Mouse (Mus musculus): Measurements from ENCODE around the gene Tppp3. TPM values are rescaled to one million over a fixed set of nuclear protein-coding genes. Genes with fewer than 3 reads are reported as not detected.

The Tppp3 gene
- polyA plus RNA-seq, 1 experiment from 2014 or later, result 3.2 TPM

DNA sequence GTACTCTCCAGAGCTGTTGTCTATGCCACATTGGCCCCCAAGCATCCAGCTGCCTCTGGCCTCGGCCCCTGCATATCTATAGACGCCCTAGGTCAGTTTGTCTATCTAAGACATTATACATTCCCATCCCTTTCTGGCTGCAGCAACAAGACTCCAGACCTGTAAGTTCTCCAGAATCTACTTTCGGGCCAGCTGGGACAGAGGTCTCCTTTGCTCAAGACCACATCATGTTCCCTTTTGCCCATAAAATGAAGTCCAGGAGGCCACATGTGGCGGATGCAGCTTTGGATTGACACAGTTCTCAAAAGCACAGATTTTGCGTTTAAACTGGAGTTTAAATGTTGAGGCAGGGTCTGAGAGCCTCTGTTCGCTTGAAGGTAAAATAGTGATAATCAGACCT, 42.9 kb upstream of the Tppp3 start:
- peaks cover 25% of the 10 kb centered on the region for H3K4me1 ChIP-seq (replicated peaks; ENCODE audit: control insufficient read depth, insufficient read depth, low read length)
- WGBS, result 77% methylated on average over 6 of the region's 6 CpGs
- H3K4me3 ChIP-seq (ENCODE audit: low read depth, low read length), result no peak overlapping the region
- no peak overlapping the region for H3K27ac ChIP-seq (ENCODE audit: low read depth, low read length)
- H3K9me3 ChIP-seq (ENCODE audit: control insufficient read depth, low read length), result no peaks in the 10 kb centered on the region
- no peak overlapping the region for H3K9ac ChIP-seq (ENCODE audit: low read depth, low read length)
- no peak overlapping the region for H3K4me2 ChIP-seq
- ATAC-seq (replicated peaks; ENCODE audit: low FRiP score) (no peak), DNase-seq (ENCODE audit: low spot score) (no peak)
- H3K36me3 ChIP-seq (ENCODE audit: control insufficient read depth, insufficient read depth, low read length), result no peaks in the 10 kb centered on the region
- peaks cover 29% of the 10 kb centered on the region for H3K27me3 ChIP-seq (replicated peaks; ENCODE audit: control insufficient read depth, insufficient read depth, low read length)

DNA sequence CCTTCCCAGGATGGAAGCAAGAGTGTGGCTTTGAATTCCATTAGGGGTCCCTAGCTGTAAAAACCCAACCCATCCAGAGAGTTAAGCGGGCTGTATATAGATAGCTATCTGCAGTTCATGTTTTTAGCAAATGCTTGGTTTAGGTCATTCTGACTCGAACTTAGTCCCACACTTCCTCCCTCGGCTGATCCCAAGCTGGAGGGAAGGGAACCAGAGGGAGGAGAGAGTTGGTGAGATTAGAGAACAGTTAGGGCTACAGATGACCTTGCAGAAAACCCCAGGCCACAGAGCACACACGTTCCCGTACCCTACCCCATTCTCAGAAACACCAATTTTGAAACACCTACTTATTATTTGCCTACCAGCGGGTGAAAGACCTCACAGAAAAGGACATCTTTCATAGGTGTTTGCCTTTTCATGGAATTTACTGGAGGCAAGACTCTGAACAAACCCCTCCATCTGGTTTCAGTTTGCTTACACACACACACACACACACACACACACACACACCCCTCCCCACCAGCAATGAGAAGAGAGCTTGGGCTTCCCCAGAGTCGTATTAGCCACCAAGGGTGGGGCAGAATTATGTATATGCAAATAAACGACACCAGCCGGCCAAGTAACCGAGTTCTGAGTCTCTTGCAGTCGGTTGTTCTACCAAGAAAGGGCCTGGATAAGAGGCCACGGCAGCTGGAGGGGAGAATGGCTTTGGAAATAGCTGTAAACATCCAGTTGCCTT, 38.8 kb upstream of the Tppp3 start:
- H3K4me3 ChIP-seq (ENCODE audit: low read depth, low read length), result no peak overlapping the region
- H3K36me3 ChIP-seq (ENCODE audit: control insufficient read depth, insufficient read depth, low read length), result no peaks in the 10 kb centered on the region
- 31% methylated on average over 12 of the region's 12 CpGs for WGBS
- H3K4me2 ChIP-seq, result no peak overlapping the region
- ATAC-seq (replicated peaks; ENCODE audit: low FRiP score), result no peak
- peaks cover 8% of the 10 kb centered on the region for H3K4me1 ChIP-seq (replicated peaks; ENCODE audit: control insufficient read depth, insufficient read depth, low read length)
- no peaks in the 10 kb centered on the region for H3K9me3 ChIP-seq (ENCODE audit: control insufficient read depth, low read length)
- no peak for DNase-seq (ENCODE audit: low spot score)
- no peak overlapping the region for H3K9ac ChIP-seq (ENCODE audit: low read depth, low read length)
- H3K27ac ChIP-seq (ENCODE audit: low read depth, low read length), result no peak overlapping the region
- no peaks in the 10 kb centered on the region; the same call in none of the 2 replicates for H3K27me3 ChIP-seq (replicated peaks; ENCODE audit: control insufficient read depth, insufficient read depth, low read length)

DNA sequence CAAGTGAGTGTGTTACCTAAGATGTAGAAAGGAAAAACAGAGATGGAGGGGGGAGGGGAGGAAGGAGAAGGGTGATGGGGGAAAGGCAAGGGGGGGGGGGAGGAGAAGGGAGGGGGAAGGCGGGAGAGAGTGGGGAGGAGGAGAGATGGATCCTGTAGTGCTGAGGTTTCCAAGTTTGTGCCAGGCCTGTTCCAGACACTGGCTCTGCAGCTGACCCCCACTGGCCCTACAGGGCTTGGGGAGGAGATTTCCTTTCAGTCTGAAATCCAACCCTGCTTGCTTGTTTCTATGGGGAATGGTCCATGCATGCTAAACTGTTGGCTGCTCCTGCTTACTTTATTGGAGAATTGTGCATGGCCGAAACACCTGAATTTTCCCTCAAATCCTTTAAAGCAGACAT, 37.4 kb upstream of the Tppp3 start:
- no peak for ATAC-seq (replicated peaks; ENCODE audit: low FRiP score)
- Histone ChIP-seq H3K36me3 (ENCODE audit: control insufficient read depth, insufficient read depth, low read length) (no peaks in the 10 kb centered on the region), H3K27ac (ENCODE audit: low read depth, low read length) (no peak overlapping the region), H3K4me3 (ENCODE audit: low read depth, low read length) (no peak overlapping the region), H3K9ac (ENCODE audit: low read depth, low read length) (no peak overlapping the region), H3K4me2 (no peak overlapping the region), H3K9me3 (ENCODE audit: control insufficient read depth, low read length) (no peaks in the 10 kb centered on the region), H3K27me3 (replicated peaks; ENCODE audit: control insufficient read depth, insufficient read depth, low read length) (no peaks in the 10 kb centered on the region), H3K4me1 (replicated peaks; ENCODE audit: control insufficient read depth, insufficient read depth, low read length) (peaks cover 8% of the 10 kb centered on the region)
- DNase-seq (ENCODE audit: low spot score), result no peak
- 88% methylated on average over 2 of the region's 2 CpGs for WGBS

DNA sequence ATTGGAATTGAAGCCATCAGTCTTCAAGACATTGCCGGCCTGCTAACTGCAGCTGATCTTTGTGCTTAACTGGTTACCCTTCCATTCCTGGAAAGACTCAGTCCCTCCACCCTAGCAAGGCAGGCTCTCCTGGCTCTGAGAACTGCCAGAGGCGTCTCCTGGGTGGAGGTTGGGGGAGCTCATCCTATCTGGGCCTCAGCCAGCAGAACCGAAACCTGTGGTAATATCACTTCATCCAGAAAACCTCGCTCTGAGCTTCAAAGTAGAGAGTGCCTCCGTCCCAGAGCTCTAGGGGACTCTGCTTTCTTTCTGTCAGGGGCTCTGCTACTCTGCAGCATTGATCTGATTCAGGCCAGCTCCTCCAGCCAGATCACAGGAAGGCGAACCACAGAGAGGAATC, 35.7 kb upstream of the Tppp3 start:
- no peak for DNase-seq (ENCODE audit: low spot score)
- no peaks in the 10 kb centered on the region for H3K9me3 ChIP-seq (ENCODE audit: control insufficient read depth, low read length)
- no peak for ATAC-seq (replicated peaks; ENCODE audit: low FRiP score)
- no peak overlapping the region for H3K9ac ChIP-seq (ENCODE audit: low read depth, low read length)
- H3K27ac ChIP-seq (ENCODE audit: low read depth, low read length), result no peak overlapping the region
- no peak overlapping the region for H3K4me2 ChIP-seq
- H3K4me1 ChIP-seq (replicated peaks; ENCODE audit: control insufficient read depth, insufficient read depth, low read length), result peaks cover 8% of the 10 kb centered on the region
- 60% methylated on average over 6 of the region's 6 CpGs for WGBS
- H3K27me3 ChIP-seq (replicated peaks; ENCODE audit: control insufficient read depth, insufficient read depth, low read length), result no peaks in the 10 kb centered on the region
- no peak overlapping the region for H3K4me3 ChIP-seq (ENCODE audit: low read depth, low read length)
- no peaks in the 10 kb centered on the region for H3K36me3 ChIP-seq (ENCODE audit: control insufficient read depth, insufficient read depth, low read length)

DNA sequence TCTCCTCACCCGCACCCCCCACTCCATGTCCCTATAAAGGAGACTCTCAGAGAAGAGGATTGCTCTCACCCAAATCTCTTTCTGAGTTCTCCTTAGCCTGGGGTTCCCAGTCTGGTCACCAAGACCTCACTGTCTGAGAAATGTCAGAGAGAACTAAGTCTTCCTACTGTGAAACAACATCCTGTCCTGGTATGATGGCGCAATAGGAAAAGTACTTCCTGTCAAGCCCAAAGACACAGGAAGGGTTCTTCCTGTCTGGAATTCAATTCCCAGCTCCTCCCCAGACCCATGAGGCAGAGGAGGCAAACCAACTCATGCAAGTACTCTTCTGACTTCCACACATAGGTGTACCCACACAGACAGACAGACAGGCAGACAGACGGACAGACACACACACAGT, 33.3 kb upstream of the Tppp3 start:
- DNase-seq (ENCODE audit: low spot score) (no peak), ATAC-seq (replicated peaks; ENCODE audit: low FRiP score) (no peak)
- Histone ChIP-seq H3K4me2 (no peak overlapping the region), H3K4me3 (ENCODE audit: low read depth, low read length) (no peak overlapping the region), H3K4me1 (replicated peaks; ENCODE audit: control insufficient read depth, insufficient read depth, low read length) (no peaks in the 10 kb centered on the region; the same call in none of the 2 replicates), H3K9me3 (ENCODE audit: control insufficient read depth, low read length) (no peaks in the 10 kb centered on the region), H3K27ac (ENCODE audit: low read depth, low read length) (no peak overlapping the region), H3K36me3 (ENCODE audit: control insufficient read depth, insufficient read depth, low read length) (no peaks in the 10 kb centered on the region), H3K9ac (ENCODE audit: low read depth, low read length) (no peak overlapping the region), H3K27me3 (replicated peaks; ENCODE audit: control insufficient read depth, insufficient read depth, low read length) (no peaks in the 10 kb centered on the region)
- WGBS, result 80% methylated on average over 3 of the region's 3 CpGs

DNA sequence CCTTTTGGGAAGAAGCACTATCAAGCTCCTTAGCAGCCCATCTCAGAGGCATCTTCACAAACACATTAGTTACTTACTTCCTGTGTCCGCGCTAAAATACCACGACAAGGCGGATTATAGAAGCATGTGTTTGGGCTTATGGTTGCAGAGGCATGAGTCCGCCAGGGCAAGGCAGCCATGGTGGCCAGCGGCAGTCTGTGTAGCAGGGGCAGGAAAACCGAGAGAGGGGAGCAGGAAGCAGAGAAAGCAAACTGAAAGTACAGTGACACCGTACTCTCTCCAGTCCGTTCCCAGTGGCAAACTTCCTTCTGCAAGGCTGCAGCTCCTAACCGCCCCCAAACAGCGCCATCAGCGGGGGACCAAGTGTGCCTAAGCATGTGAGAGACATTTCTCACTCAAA, 28.5 kb upstream of the Tppp3 start:
- Histone ChIP-seq H3K9ac (ENCODE audit: low read depth, low read length) (peak overlapping the region; percentile 35; the same call in 1 of the 2 replicates), H3K4me2 (peak overlapping the region; percentile 59), H3K4me3 (ENCODE audit: low read depth, low read length) (peak overlapping the region; percentile 41), H3K36me3 (ENCODE audit: control insufficient read depth, insufficient read depth, low read length) (no peaks in the 10 kb centered on the region), H3K9me3 (ENCODE audit: control insufficient read depth, low read length) (no peaks in the 10 kb centered on the region), H3K27ac (ENCODE audit: low read depth, low read length) (no peak overlapping the region), H3K27me3 (replicated peaks; ENCODE audit: control insufficient read depth, insufficient read depth, low read length) (no peaks in the 10 kb centered on the region), H3K4me1 (replicated peaks; ENCODE audit: control insufficient read depth, insufficient read depth, low read length) (peaks cover 7% of the 10 kb centered on the region)
- ATAC-seq (replicated peaks; ENCODE audit: low FRiP score), result no peak
- no peak for DNase-seq (ENCODE audit: low spot score)
- 35% methylated on average over 12 of the region's 12 CpGs for WGBS

DNA sequence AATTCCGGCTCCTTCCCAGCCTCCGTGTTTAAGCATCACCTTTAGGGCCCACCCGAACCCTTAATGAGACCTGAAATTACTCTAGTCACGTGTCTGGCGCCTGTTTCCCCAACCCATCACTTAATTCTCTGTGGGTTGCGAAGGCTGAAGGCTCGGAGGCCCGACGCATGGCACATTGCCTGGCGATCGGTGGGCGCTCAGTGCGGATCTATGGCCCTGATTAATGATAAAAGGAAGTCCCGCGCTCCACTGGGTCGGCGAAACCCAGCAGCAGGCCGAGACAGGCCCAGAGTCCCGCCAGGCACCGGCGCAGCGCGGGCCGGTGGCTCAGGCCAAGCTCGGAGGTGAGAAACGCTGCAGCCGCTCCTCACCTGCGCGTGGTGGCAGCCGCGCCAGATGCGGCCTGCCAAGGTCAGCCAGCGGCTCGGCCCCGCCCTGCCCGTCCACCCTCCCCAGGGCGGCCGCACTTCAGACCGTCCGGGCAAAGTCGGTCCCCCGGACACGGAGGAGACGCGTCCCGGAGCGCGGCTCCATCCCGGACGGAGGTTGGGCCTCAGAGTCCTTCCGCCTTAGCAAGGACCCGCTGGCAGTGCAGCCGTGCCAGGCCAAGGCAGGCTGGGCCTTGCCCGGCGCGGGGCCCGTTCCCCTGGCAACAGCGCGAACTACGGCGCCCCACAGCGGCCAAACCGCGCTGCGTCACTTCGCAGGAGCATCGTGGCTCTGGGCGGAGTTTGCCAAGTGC, 25.3 kb upstream of the Tppp3 start, which contains the start of gene Zdhhc1:
TSS of gene Zdhhc1 (minus strand) at position 464 of the 742 bp plus-strand sequence.
- peak within 1 kb of the TSS; percentile 93 for H3K4me2 ChIP-seq
- H3K36me3 ChIP-seq (ENCODE audit: control insufficient read depth, insufficient read depth, low read length), result no peaks in the 10 kb centered on the region
- 1% methylated on average over 68 of the region's 68 CpGs for WGBS
- peak within 1 kb of the TSS; percentile 86 for H3K4me3 ChIP-seq (ENCODE audit: low read depth, low read length)
- H3K4me1 ChIP-seq (replicated peaks; ENCODE audit: control insufficient read depth, insufficient read depth, low read length), result peaks cover 7% of the 10 kb centered on the region
- no peak within 1 kb of the TSS for H3K27ac ChIP-seq (ENCODE audit: low read depth, low read length)
- no peaks in the 10 kb centered on the region for H3K27me3 ChIP-seq (replicated peaks; ENCODE audit: control insufficient read depth, insufficient read depth, low read length)
- H3K9me3 ChIP-seq (ENCODE audit: control insufficient read depth, low read length), result no peaks in the 10 kb centered on the region
- peak within 1 kb of the TSS; percentile 83 for H3K9ac ChIP-seq (ENCODE audit: low read depth, low read length)
- DNase-seq (ENCODE audit: low spot score) (peak; percentile 85), ATAC-seq (replicated peaks; ENCODE audit: low FRiP score) (peak; percentile 81)

DNA sequence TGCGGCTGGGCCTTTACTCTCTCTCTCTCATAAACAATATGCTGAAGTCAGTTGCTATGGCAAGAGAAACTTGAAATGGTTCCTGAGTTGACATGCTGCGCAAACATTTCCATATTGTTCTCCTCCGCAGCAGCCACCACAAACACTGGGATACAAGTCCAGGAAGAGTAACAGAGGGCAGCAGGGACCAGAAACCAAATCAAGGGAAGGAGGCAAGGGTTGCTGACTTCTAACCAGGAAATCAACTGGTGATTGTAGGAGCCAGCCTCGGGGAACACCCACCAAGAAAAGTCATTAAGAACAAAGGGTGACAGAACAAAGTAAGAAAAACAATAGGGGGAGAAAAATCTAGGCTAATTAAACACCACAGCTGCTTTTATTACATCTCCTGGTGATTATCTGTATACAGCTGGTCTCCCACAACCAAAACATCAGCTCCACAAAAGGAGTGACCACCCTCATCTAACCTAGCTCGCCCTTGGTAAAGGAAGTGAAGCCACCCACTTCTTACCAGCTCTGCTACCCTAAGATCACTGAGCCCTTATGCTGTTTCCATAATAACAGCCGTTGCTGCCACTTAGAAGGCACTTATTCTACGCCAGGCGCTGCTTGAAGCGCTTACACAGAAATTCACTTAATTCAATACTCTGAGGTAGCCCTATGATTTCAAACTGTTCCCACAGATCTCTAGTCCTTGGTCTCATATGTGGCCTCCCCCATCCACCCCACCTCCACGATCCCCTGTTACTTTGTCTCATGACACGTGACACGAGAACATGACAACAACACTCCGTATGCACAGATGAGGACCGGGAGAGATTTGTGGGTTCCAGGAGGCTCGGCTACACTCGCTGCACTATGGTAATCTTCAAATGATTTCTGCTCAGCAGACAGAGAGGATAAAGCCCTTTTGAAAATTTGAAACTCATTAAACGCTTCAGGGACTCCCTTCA, 24.3 kb upstream of the Tppp3 start:
- no peaks in the 10 kb centered on the region for H3K9me3 ChIP-seq (ENCODE audit: control insufficient read depth, low read length)
- H3K27me3 ChIP-seq (replicated peaks; ENCODE audit: control insufficient read depth, insufficient read depth, low read length), result no peaks in the 10 kb centered on the region
- H3K36me3 ChIP-seq (ENCODE audit: control insufficient read depth, insufficient read depth, low read length), result no peaks in the 10 kb centered on the region
- H3K27ac ChIP-seq (ENCODE audit: low read depth, low read length), result no peak overlapping the region
- H3K4me3 ChIP-seq (ENCODE audit: low read depth, low read length), result peak overlapping the region; percentile 86
- DNase-seq (ENCODE audit: low spot score), result no peak
- no peak overlapping the region for H3K9ac ChIP-seq (ENCODE audit: low read depth, low read length)
- ATAC-seq (replicated peaks; ENCODE audit: low FRiP score), result no peak
- H3K4me1 ChIP-seq (replicated peaks; ENCODE audit: control insufficient read depth, insufficient read depth, low read length), result peaks cover 15% of the 10 kb centered on the region
- H3K4me2 ChIP-seq, result peak overlapping the region; percentile 93
- 54% methylated on average over 17 of the region's 17 CpGs for WGBS

All from liver, embryonic 11.5 days (tissue).